Mouse (Mus musculus): ENCODE data around the gene Pisd. TPM values are rescaled to one million over a fixed set of nuclear protein-coding genes. Genes with fewer than 3 reads are reported as not detected.

The Pisd gene
- polyA plus RNA-seq, 1 experiment from 2014 or later = 56.4 TPM

Other genes with a start within 250 kb of the Pisd start
- 32.6 and 34.0 TPM in 2 replicates for gene Yes1, start 174.5 kb downstream of the Pisd start, polyA plus RNA-seq (2015; fragmentation: Nextera tagmentation; extraction: Ambion mirVana)
- not detected in 2 replicates for gene Gm20671, start 41.5 kb upstream of the Pisd start, polyA plus RNA-seq (2015; fragmentation: Nextera tagmentation; extraction: Ambion mirVana)
- gene Prr14l, start 68.6 kb upstream of the Pisd start, polyA plus RNA-seq (2015; fragmentation: Nextera tagmentation; extraction: Ambion mirVana) = 12.4 and 13.8 TPM in 2 replicates
- 28.3 and 29.8 TPM in 2 replicates for gene Depdc5, start 78.1 kb upstream of the Pisd start, polyA plus RNA-seq (2015; fragmentation: Nextera tagmentation; extraction: Ambion mirVana)
- gene Ywhah, start 233.2 kb upstream of the Pisd start, polyA plus RNA-seq (2015; fragmentation: Nextera tagmentation; extraction: Ambion mirVana) = 384 and 394 TPM in 2 replicates

Data from embryonic facial prominence, embryonic 13.5 days (tissue).